Mouse (Mus musculus) liver, embryonic 14.5 days (tissue): ENCODE data around the gene Ttyh3. TPM values are rescaled to one million over a fixed set of nuclear protein-coding genes. Genes with fewer than 3 reads are reported as not detected.

Experiments used
- ATAC-seq: fragments of 200-750 bp; cut with Nextera tagmentation; 2 replicates; pipeline ENCODE4 v1.8.0; 2017; ENCODE audit warnings: moderate number of reproducible peaks, mild to moderate bottlenecking, moderate library complexity; ENCODE audit not compliant: insufficient read depth
- DNase-seq, 3 experiments: peaks; one replicate each; pipeline ENCODE4 v3.0.0-alpha.2; 2012 to 2013; ENCODE audit warnings: low read depth in 3 of 3, low spot score in 3 of 3
- H3K27ac ChIP-seq: fragments of 300-500 bp; sonication (generic); 2 replicates; pipeline ENCODE4 v1.5.1; 2014; ENCODE audit warnings: moderate library complexity, mild to moderate bottlenecking, control low read depth, inconsistent platforms
- H3K27me3 ChIP-seq: fragments of 300-500 bp; sonication (generic); 2 replicates; pipeline ENCODE4 v1.6.1; 2014; ENCODE audit warnings: mild to moderate bottlenecking, low read length, moderate library complexity; ENCODE audit not compliant: control insufficient read depth, insufficient read depth
- H3K36me3 ChIP-seq: fragments of 300-500 bp; sonication (generic); replicated peaks from 2 replicates; pipeline ENCODE4 v1.6.1; 2014; ENCODE audit warnings: low read depth; ENCODE audit not compliant: control insufficient read depth, insufficient read depth
- H3K4me1 ChIP-seq, 2 experiments: fragments of 200-500 bp in 1 of 2; fragments of 300-500 bp in 1 of 2; sonication (generic) in 1 of 2; replicated peaks; 2 replicates each; pipeline ENCODE4 v1.6.1; 2012 to 2014; ENCODE audit warnings: antibody characterized with exemption in 1 of 2, inconsistent platforms in 1 of 2, low read length in 1 of 2; ENCODE audit not compliant: control insufficient read depth in 2 of 2, insufficient read depth in 2 of 2
- H3K4me2 ChIP-seq: fragments of 300-500 bp; sonication (generic); 2 replicates; pipeline ENCODE4 v1.6.1; 2014; ENCODE audit warnings: low read depth, mild to moderate bottlenecking, control low read depth, moderate library complexity
- H3K4me3 ChIP-seq, 2 experiments: fragments of 200-500 bp in 1 of 2; fragments of 300-500 bp in 1 of 2; sonication (generic) in 1 of 2; 2 replicates each; pipeline ENCODE4 v1.5.1; 2012 to 2014; ENCODE audit warnings: low read depth in 2 of 2, low read length in 2 of 2, mild to moderate bottlenecking in 2 of 2, control low read depth in 1 of 2, inconsistent platforms in 1 of 2, moderate library complexity in 1 of 2; ENCODE audit not compliant: insufficient read depth in 1 of 2
- H3K9ac ChIP-seq: fragments of 300-500 bp; sonication (generic); replicated peaks from 2 replicates; pipeline ENCODE4 v1.6.1; 2014; ENCODE audit warnings: mild to moderate bottlenecking, control low read depth, moderate library complexity
- H3K9me3 ChIP-seq: fragments of 300-500 bp; sonication (generic); 2 replicates; pipeline ENCODE4 v1.6.1; 2016; ENCODE audit warnings: low read length, mixed read lengths; ENCODE audit not compliant: control insufficient read depth
- CTCF ChIP-seq: IDR thresholded peaks from 2 replicates; pipeline ENCODE4 v1.5.1; 2016; ENCODE audit warnings: antibody characterized with exemption, low read depth, control low read depth
- EP300 ChIP-seq: IDR thresholded peaks from 2 replicates; pipeline ENCODE4 v1.6.1; 2016; ENCODE audit warnings: antibody characterized with exemption, low read depth
- WGBS: fragments of 180-500 bp; shearing (Covaris S2); extraction: QIAGEN DNeasy Blood & Tissue Kit; methylation state at CpG from one replicate; pipeline ENCODE4 v1.1.7; 2014; ENCODE audit not compliant: insufficient replicate concordance; 5-methylcytosine and 5-hydroxymethylcytosine counted together
- polyA plus RNA-seq, 2 experiments: library from polyadenylated mRNA; depleted of rRNA in 1 of 2; stranded (reverse) in 1 of 2; unstranded in 1 of 2; fragments of >200 nt; fragmentation: Nextera tagmentation in 1 of 2; extraction: Ambion mirVana in 1 of 2; gene quantifications; 2 replicates each; pipeline versions ENCODE4 v1.2.1 to v1.2.3; 2012 to 2014

Gene Ttyh3
- polyA plus RNA-seq, 2 experiments = 5.4 to 8.3 TPM

- H3K4me1 ChIP-seq = peaks cover 38 to 40% of the 10 kb centered on the region in 2 experiments
- H3K9ac ChIP-seq = peak overlapping the region; percentile 68
- peak; percentile 92 for ATAC-seq
- no peaks in the 10 kb centered on the region for H3K36me3 ChIP-seq
- peak overlapping the region; percentile 77 for H3K4me2 ChIP-seq
- H3K9me3 ChIP-seq = no peaks in the 10 kb centered on the region
- TF ChIP-seq CTCF (no peak), EP300 (0 out of 2 replicates have a peak, but pooled peaks have one; percentile 8)
- peak overlapping the region; percentile 92 for H3K27ac ChIP-seq
- 6% methylated on average over 18 of the region's 18 CpGs for WGBS
- H3K4me3 ChIP-seq = peak overlapping the region; percentile 0 to 39; a peak in 2 of 4 replicates
- no peaks in the 10 kb centered on the region for H3K27me3 ChIP-seq
- no peak for DNase-seq
These were observed 51.8 kb downstream of the Ttyh3 start for GRCm38 (mm10) chr5:140596927-140597588.

GRCm38 (mm10) chr5:140596426-140596825, 52.4 kb downstream of the Ttyh3 start:
- ATAC-seq = peak; percentile 78
- Histone ChIP-seq H3K27ac (peak overlapping the region; percentile 92), H3K36me3 (no peaks in the 10 kb centered on the region), H3K4me3 (peak overlapping the region; percentile 13 to 39), H3K4me2 (peak overlapping the region; percentile 77), H3K27me3 (no peaks in the 10 kb centered on the region), H3K4me1 (peaks cover 38 to 40% of the 10 kb centered on the region in 2 experiments), H3K9me3 (no peaks in the 10 kb centered on the region), H3K9ac (peak overlapping the region; percentile 68)
- DNase-seq = no peak
- TF ChIP-seq CTCF = no peak
- no peak; the same call in 1 of the 2 replicates for TF ChIP-seq EP300
- WGBS = 12% methylated on average over 3 of the region's 3 CpGs

- H3K4me2 ChIP-seq = no peak overlapping the region; the same call in 1 of the 2 replicates
- peak overlapping the region; percentile 2 for H3K9ac ChIP-seq
- H3K36me3 ChIP-seq = no peaks in the 10 kb centered on the region
- WGBS = 38% methylated on average over 5 of the region's 5 CpGs
- H3K4me3 ChIP-seq = no peak overlapping the region
- no peaks in the 10 kb centered on the region for H3K27me3 ChIP-seq
- peaks cover 38 to 40% of the 10 kb centered on the region in 2 experiments for H3K4me1 ChIP-seq
- TF ChIP-seq EP300 (no peak), CTCF (no peak)
- no peak for DNase-seq
- no peak for ATAC-seq
- H3K9me3 ChIP-seq = no peaks in the 10 kb centered on the region
- H3K27ac ChIP-seq = no peak overlapping the region
These were observed 54.0 kb downstream of the Ttyh3 start for GRCm38 (mm10) chr5:140594846-140595245.

- no peaks in the 10 kb centered on the region for H3K27me3 ChIP-seq
- H3K4me2 ChIP-seq = no peak overlapping the region
- no peaks in the 10 kb centered on the region for H3K36me3 ChIP-seq
- no peaks in the 10 kb centered on the region for H3K9me3 ChIP-seq
- H3K9ac ChIP-seq = no peak overlapping the region
- TF ChIP-seq EP300 (no peak), CTCF (no peak)
- WGBS = 72% methylated on average over 16 of the region's 16 CpGs
- H3K4me3 ChIP-seq = no peak overlapping the region
- peaks cover 5 to 10% of the 10 kb centered on the region in 2 experiments; a peak in 3 of 4 replicates for H3K4me1 ChIP-seq
- ATAC-seq (no peak), DNase-seq (no peak)
- no peak overlapping the region for H3K27ac ChIP-seq
These were observed 59.6 kb downstream of the Ttyh3 start for GRCm38 (mm10) chr5:140589082-140589774.

GRCm38 (mm10) chr5:140583732-140584368, 65.0 kb downstream of the Ttyh3 start:
- DNase-seq (no peak), ATAC-seq (no peak)
- Histone ChIP-seq H3K4me1 (no peaks in the 10 kb centered on the region), H3K27ac (no peak overlapping the region), H3K4me2 (no peak overlapping the region), H3K36me3 (no peaks in the 10 kb centered on the region), H3K9ac (no peak overlapping the region), H3K9me3 (no peaks in the 10 kb centered on the region), H3K4me3 (no peak overlapping the region), H3K27me3 (no peaks in the 10 kb centered on the region; the same call in 1 of the 2 replicates)
- WGBS = 65% methylated on average over 6 of the region's 6 CpGs
- TF ChIP-seq EP300 (no peak), CTCF (no peak)
